Mouse (Mus musculus) cerebellum, adult 2 months (tissue): ENCODE measurements at regions not wholly inside any gene's neighbourhood (a gene's known extent, or its start where the extent isn't known, plus 50 kb on each side); places are given as distances from the start of the nearest gene placed in this dataset.
"Not testable (repeated sequence)": the region's sequence is repeated elsewhere in the genome, so short reads cannot be mapped to it uniquely, and the experiment has no call there.

Experiments
- DNase-seq, 2 experiments: peaks; one replicate each; pipeline ENCODE4 v3.0.0; 2021
- H3K27ac ChIP-seq: fragments of 200-500 bp; 2 replicates; pipeline ENCODE4 v1.5.1; 2012; ENCODE audit warnings: low read length, control low read depth, inconsistent platforms; ENCODE audit not compliant: insufficient read depth
- H3K27me3 ChIP-seq: fragments of 200-500 bp; 2 replicates; pipeline ENCODE4 v1.6.1; 2012; ENCODE audit warnings: inconsistent platforms, mild to moderate bottlenecking, low read length, moderate library complexity; ENCODE audit not compliant: control insufficient read depth, insufficient read depth
- H3K4me1 ChIP-seq: fragments of 200-500 bp; 2 replicates; pipeline ENCODE4 v1.6.1; 2011; ENCODE audit warnings: low read length; ENCODE audit not compliant: control insufficient read depth, insufficient read depth
- H3K4me3 ChIP-seq: fragments of 200-500 bp; replicated peaks from 2 replicates; pipeline ENCODE3; 2011; ENCODE audit warnings: mild to moderate bottlenecking, low read depth, low read length, control low read depth; ENCODE audit not compliant: insufficient read depth
- CTCF ChIP-seq: fragments of 200-500 bp; IDR thresholded peaks from 2 replicates; pipeline ENCODE4 v1.5.1; 2011; ENCODE audit warnings: low read depth, mild to moderate bottlenecking, control low read depth, low read length, moderate library complexity, borderline replicate concordance; ENCODE audit not compliant: insufficient read depth
- POLR2A ChIP-seq: fragments of 200-500 bp; IDR thresholded peaks from 2 replicates; pipeline ENCODE4 v1.6.1; 2011; ENCODE audit warnings: low read length, control low read depth, borderline replicate concordance; ENCODE audit not compliant: insufficient read depth
- WGBS: fragments of 180-500 bp; shearing (Covaris S2); methylation state at CpG from one replicate; pipeline ENCODE4 v1.1.7; 2018; 5-methylcytosine and 5-hydroxymethylcytosine counted together

GRCm38 (mm10) chr6:24309810-24310209 lies 141.9 kb upstream of the Slc13a1 start:
- Histone ChIP-seq H3K4me3 (no peak overlapping the region), H3K4me1 (no peaks in the 10 kb centered on the region), H3K27ac (no peak overlapping the region), H3K27me3 (no peaks in the 10 kb centered on the region)
- no peak for DNase-seq
- TF ChIP-seq POLR2A (no peak), CTCF (no peak)
- whole genome bisulfite sequencing = 96% methylated on average over 1 of the region's 1 CpGs

- 81% methylated on average over 4 of the region's 4 CpGs for WGBS
- no peaks in the 10 kb centered on the region for H3K4me1 ChIP-seq
- no peaks in the 10 kb centered on the region for H3K27me3 ChIP-seq
- TF ChIP-seq CTCF (no peak), POLR2A (no peak)
- H3K27ac ChIP-seq = no peak overlapping the region
- DNase-seq = no peak
- H3K4me3 ChIP-seq = no peak overlapping the region
Measured at GRCm38 (mm10) chr6:24301681-24302080, 133.8 kb upstream of the Slc13a1 start.

- no peaks in the 10 kb centered on the region for H3K4me1 ChIP-seq
- no peak for TF ChIP-seq POLR2A
- TF ChIP-seq CTCF = no peak
- no peaks in the 10 kb centered on the region for H3K27me3 ChIP-seq
- 75% methylated on average over 2 of the region's 2 CpGs for WGBS
- H3K4me3 ChIP-seq = no peak overlapping the region
- DNase-seq = no peak
- no peak overlapping the region for H3K27ac ChIP-seq
Measured at GRCm38 (mm10) chr6:24301146-24301545, 133.3 kb upstream of the Slc13a1 start.

- no peak overlapping the region for H3K27ac ChIP-seq
- H3K27me3 ChIP-seq = no peaks in the 10 kb centered on the region
- 96% methylated on average over 5 of the region's 5 CpGs for WGBS
Measured at GRCm38 (mm10) chr6:24298562-24299212, 130.8 kb upstream of the Slc13a1 start.

GRCm38 (mm10) chr6:24288757-24289156 lies 120.9 kb upstream of the Slc13a1 start:
- H3K27ac ChIP-seq, H3K4me1 ChIP-seq, H3K4me3 ChIP-seq, H3K27me3 ChIP-seq, DNase-seq: not testable (repeated sequence)
- 86% methylated on average over 2 of the region's 2 CpGs for WGBS

More at GRCm38 (mm10) chr6:24298562-24299212, 130.8 kb upstream of the Slc13a1 start:
- Histone ChIP-seq H3K4me1 (no peaks in the 10 kb centered on the region), H3K4me3 (no peak overlapping the region)
- DNase-seq = no peak
- TF ChIP-seq CTCF = no peak
- no peak for TF ChIP-seq POLR2A

- no peak for DNase-seq
- H3K27ac ChIP-seq = no peak overlapping the region
- no peaks in the 10 kb centered on the region for H3K4me1 ChIP-seq
- H3K4me3 ChIP-seq = no peak overlapping the region
- no peaks in the 10 kb centered on the region for H3K27me3 ChIP-seq
- TF ChIP-seq POLR2A = no peak
- no peak for TF ChIP-seq CTCF
- 70% methylated on average over 5 of the region's 5 CpGs for WGBS
Measured at GRCm38 (mm10) chr6:24272821-24273220, 104.9 kb upstream of the Slc13a1 start.

- 50% methylated on average over 3 of the region's 3 CpGs for WGBS
- Histone ChIP-seq H3K27ac (no peak overlapping the region), H3K4me3 (no peak overlapping the region), H3K4me1 (no peaks in the 10 kb centered on the region), H3K27me3 (no peaks in the 10 kb centered on the region)
- DNase-seq = no peak
- TF ChIP-seq POLR2A (no peak), CTCF (no peak)
Measured at GRCm38 (mm10) chr6:24269633-24270032, 101.7 kb upstream of the Slc13a1 start.

- Histone ChIP-seq H3K27me3 (no peaks in the 10 kb centered on the region), H3K27ac (no peak overlapping the region), H3K4me3 (no peak overlapping the region), H3K4me1 (no peaks in the 10 kb centered on the region)
- DNase-seq = no peak
- TF ChIP-seq CTCF = no peak
- no peak for TF ChIP-seq POLR2A
- WGBS = 92% methylated on average over 4 of the region's 4 CpGs
Measured at GRCm38 (mm10) chr6:24263796-24264195, 95.9 kb upstream of the Slc13a1 start.
